Mouse (Mus musculus): ENCODE data around the gene Ppp1r13b.

Gene Ppp1r13b

DNA sequence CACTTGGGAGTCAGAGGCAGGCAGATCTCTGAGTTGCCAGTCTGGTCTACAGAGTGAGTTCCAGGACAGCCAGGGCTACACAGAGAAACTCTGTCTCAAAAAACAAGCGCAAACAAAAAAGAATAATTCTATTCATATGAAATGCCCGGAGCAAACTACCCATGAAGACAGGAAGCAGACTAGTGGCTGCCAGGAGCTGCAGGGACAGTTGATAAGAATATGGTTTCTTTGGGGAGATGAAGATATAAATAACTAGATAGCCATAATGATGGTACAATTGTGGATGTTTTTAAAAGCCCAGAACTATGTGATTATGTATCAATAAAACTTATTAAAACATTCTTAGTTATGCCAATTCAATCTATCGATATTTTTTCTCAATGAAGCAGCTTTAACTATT lies 25.9 kb downstream of the Ppp1r13b start:
- no peak for DNase-seq (ENCODE audit: low read depth, low spot score)

DNA sequence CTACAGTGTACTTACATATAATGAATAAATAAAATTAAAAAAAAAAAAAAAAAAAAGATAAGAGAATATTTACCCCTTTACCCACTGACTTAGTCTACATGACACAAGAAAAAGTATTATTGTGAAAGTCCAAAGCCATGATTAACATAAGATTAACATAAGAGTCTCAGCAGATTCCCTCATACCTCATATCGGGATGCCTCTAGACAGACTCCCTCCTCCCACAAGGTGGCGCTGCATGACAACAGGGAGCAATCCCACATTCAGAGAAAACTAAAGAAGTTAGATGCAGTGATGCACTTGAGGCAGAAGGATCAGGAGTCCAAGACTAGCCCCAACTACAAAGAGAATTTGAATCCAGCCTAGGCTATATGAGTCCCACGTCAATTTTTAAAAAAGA lies 29.7 kb downstream of the Ppp1r13b start:
- peak; percentile 71 for DNase-seq (ENCODE audit: low read depth, low spot score)

DNA sequence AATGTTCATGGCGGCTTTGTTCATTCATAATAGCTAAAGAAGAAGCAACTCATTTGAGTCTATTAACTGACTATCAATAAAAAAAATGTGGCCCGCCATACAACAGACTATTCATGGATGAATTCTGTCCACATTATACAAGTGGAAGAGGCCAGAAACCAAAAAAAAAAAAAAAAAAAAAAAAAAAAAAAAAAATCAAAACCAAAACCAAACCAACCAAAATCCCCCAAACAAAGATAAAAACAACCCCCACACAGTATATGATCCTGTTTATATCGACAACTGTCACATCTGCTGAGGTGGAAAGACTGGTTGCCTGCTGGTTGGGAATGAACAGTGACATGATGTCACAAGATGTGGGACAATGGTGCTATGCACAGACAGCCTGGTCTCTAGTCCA lies 32.4 kb downstream of the Ppp1r13b start:
- DNase-seq (ENCODE audit: low read depth, low spot score) = no peak

DNA sequence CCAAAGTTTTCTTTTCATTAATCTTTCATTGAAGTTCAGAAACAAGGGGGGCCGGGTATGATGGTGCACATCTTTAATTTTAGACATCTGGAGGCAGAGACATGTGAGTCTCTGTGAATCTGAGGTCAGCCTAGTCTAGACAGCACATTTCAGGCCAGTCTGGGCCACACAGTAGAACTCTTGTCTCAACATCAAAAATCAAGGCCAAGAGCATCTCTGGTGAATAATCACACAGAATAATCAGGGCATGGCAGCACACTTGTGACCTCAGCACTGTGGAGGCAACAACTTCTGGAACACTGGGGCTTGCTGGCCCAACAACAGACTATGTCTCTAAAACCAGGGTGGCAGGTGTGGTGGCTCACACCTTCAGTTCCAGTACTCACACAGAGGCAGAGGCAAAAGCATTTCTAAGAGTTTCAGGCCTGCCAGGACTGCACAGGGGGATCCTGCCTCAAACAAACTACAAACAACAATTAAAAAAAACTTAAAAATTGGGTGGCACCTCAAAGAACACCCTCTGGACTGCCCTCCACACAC lies 33.2 kb downstream of the Ppp1r13b start:
- no peak for DNase-seq (ENCODE audit: low read depth, low spot score)

DNA sequence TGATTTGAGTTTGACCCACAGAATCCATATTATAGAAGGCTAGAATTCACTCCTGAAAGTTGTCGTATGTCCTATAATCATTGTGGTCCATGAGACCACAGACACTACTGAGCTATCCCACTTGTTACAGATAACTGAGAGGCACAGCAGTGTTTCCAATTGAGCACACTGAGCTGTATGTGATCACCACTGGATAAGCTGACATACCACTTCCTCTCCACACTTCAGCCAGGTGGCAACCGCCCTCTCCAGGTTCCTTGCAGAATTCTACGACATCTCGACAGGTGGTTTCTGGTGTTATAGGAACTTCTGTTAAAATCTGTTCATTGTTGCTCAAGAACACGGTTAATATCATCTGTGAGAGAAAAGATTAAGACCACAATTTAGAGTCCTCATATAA lies 35.8 kb downstream of the Ppp1r13b start:
- no peak for DNase-seq (ENCODE audit: low read depth, low spot score)

DNA sequence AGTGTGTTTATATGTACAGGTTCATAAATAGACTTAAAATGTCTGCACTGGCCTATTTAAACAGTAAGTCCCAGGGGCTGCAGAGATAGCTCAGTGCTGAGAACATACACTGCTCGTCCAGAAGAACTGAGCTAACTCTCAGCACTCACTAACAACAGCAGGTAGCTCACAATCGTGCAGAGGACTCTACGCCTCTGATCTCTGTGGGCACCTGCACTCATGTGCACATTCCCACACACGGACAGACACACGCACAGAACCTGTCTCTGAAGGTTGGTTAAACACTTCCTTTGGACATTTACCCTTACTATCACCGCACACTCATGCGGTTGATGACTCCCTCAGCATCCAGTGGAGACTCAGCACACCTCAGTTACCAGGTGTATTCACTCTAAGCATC lies 37.1 kb downstream of the Ppp1r13b start:
- no peak for DNase-seq (ENCODE audit: low read depth, low spot score)

DNA sequence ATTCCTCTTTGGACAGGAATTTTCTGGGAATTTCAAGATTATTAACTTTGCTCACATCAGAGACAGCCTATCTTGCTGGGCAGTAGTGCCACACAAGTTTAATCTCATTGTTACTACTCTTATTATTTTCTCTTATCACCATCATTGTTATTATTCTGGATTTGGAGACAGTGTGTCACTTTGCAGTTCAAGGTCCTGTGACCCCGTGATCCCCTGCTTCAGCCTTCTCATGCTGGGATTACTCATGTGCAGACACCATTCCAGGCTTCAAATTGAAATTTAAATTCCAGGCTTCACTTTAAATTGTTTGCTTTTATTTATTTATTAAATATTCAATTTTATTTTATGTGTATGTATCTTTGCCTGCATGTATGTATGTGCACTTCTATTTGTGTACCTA lies 38.1 kb downstream of the Ppp1r13b start:
- DNase-seq (ENCODE audit: low read depth, low spot score) = no peak

DNA sequence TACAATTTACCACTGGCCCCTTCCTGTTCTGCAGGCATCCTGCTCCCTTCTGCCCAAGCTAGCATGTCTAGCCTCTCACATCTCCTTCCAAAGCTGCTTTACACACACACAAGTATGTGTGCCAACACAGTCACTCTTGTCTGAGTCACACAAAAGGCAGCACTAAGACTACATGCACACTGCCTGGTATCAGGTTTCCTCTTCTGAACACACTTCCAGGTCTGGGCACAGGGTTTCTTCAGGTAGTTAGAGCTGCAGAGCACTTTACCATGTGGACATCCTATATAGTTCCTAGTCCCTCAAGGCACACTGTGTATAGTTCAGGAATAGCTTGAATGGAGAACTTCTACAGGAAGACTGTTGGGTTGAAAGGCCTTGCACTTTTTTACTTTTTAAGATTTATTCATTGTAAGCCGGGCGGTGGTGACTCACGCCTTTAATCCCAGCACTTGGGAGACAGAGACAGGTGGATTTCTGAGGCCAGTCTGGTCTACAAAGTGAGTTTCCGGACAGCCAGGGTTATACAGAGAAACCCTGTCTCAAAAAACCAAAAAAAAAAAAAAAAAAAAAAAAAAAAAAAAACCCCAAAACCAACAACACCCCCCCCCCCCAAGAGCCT lies 43.6 kb downstream of the Ppp1r13b start:
- DNase-seq (ENCODE audit: low read depth, low spot score) = no peak

DNA sequence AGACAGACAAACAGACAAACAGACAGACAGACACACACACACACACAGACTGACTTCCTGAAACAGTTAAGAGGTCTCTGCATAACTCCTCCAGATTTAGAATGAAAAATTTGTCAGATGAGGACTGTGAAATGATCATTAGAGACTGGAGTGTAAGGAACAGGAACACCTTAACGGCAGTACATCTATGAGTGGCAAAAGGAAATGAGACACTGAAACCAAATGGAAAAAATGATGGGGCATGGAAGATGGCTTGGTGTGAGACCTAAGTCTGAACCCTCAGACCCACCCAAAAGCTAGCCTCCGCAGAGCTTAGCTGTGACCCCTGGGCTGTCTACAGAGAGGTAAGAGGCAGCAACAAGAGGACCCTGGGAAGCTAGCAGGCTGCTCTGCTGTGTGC lies 52.5 kb downstream of the Ppp1r13b start:
- DNase-seq (ENCODE audit: low read depth, low spot score) = no peak

DNA sequence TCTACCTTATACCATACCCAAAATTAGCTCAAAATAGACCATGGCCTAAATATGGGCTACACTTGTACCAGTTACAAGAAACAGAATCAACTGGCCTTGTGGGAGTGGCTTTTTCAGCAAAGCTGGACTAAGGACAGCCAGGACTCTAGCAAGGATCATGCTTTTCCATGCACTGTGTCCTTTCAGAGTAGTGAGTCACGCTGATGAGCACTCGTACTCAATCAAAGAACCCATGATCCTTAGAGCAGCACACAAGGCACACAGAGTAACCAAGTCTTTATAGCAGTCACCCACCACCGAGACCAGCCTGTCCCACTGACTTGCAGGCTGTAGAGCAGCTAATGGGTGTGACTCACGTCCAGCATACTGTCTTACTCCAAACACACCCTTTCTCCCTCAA lies 54.4 kb downstream of the Ppp1r13b start:
- DNase-seq (ENCODE audit: low read depth, low spot score) = no peak

DNA sequence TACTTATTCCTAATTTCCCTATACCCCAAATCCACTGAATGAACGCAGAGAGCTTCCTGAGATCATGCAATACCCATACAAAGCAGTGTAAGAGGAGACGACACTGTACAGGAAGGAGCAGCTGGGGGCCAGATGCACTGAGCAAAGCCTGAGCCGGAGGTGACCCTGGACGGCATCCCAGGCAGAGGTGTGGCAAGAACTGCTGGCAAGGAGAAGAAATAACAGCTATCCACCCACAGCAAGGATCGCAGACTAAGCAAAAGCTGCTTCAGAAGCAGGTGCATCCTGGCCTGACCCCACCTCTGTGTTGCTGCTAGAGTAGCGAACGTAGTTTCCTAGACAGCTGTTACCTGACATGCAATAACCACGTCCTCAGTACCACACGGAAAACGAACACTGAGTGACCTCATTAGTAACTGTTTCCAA lies 54.9 kb downstream of the Ppp1r13b start:
- DNase-seq (ENCODE audit: low read depth, low spot score) = no peak

DNA sequence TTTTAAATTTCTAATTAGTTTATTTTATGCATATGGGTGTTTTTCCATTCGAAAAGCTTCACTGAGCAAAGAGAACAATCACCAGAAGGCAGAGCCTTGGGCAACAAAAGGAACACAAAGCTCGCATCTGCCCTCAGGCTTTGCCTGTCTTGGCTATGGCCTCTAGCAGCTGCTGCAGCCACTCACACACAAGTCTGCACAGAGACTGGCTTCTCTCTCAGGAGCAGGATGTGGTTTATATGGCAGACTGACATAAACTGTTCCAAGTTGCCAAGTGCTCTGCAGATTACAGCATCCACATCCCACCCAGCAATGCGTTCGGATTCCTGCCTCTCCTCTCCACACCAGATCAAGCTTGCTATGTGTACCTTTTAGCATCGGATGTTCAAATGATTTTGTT lies 56.2 kb downstream of the Ppp1r13b start:
- no peak for DNase-seq (ENCODE audit: low read depth, low spot score)

DNA sequence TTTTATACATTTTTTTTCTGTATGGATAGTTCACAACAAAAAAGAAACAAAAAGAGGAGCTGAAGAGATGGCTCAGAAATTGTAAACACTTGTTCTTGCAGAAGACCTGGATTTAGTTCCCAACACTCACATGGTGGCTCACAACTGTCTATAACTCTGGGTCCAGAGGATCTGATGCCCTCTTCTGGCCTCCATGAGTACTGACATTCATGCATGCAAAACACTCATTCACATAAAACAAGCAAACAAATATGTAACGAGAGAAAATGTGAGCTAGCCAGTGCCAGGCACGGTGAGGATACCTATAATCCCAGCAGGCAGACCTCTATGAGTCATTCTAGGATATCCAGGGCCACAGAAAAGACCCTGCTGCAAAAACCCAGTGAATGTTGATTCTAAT lies 56.7 kb downstream of the Ppp1r13b start:
- DNase-seq (ENCODE audit: low read depth, low spot score) = no peak

DNA sequence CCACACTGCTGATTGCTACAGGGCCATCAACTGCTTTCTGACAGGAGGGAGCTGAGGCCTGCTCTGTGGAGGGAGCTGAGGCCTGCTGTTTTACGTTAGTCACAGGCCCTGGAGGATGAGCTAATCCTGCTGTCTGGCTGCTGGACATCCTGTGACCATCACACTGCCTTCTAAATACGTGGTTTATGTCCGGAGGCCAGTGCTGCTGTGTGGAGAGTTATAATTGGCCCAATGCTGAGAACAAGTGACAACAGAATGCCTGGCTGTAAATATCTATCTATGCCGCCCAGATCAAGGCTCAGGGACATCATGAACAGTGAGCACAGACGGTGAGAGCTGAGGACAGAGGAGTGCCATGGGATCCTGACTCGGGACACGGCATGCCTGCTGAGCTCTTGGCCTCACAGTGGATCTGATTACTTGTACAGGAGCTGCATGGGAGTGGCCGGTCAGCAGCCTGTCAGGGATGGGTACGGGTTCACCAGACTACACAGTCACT lies 59.6 kb downstream of the Ppp1r13b start:
- DNase-seq (ENCODE audit: low read depth, low spot score) = no peak

DNA sequence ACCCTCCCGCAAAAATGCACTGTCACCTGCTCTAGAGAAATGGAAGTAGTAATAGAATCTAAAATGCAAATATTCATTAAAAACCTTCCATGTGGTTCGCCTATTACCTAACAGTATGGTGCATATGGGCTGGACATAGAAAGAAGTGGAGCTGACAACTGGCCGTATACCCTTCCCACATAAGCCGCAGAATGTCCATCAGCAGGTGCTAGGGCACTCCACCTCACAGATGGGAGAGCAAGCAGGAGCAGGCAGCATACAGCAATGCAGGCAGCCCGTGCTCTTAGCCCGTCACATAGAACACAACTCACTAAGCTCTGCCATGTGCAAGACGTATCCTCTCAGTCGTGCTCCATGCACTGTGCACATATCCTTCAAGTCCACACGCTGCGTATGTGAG lies 61.1 kb downstream of the Ppp1r13b start:
- DNase-seq (ENCODE audit: low read depth, low spot score) = no peak

DNA sequence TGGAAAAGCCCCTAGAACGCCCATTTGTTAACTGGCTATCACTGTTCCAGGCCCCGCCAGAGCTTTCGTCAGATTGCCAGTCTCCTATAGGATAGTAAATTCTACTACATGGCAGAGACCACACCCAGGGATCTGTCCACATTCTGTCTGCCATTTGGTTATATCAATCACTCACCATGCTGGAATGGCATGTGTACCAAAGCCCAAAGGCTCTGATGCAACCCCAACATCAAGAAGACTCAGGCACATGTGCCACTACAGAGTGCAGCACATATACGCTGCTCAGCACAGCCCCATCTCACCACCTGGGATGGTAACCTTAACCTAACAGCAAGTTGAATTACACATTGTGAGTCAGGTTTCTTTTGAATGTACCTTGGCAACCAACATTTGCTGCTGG lies 62.0 kb downstream of the Ppp1r13b start:
- DNase-seq (ENCODE audit: low read depth, low spot score) = no peak

DNA sequence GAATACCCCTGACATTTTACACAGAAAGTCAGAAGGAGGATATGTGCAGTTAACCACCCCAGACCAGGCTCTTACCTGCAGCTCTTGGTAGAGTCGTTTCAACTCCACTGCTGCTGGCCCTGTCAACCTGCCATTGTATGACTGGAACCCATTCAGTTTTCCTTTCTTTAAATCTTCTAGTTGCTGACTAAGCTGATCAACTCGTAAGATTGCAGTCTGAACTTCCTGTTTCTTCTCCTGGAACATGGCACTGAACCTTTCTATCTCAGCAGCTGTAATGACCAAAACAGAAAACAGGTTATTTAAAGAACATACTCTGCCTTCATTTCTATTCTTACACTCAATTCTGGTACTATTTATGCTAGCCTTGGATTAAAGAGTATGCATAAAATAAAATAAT lies 64.4 kb downstream of the Ppp1r13b start:
- DNase-seq (ENCODE audit: low read depth, low spot score) = no peak

DNA sequence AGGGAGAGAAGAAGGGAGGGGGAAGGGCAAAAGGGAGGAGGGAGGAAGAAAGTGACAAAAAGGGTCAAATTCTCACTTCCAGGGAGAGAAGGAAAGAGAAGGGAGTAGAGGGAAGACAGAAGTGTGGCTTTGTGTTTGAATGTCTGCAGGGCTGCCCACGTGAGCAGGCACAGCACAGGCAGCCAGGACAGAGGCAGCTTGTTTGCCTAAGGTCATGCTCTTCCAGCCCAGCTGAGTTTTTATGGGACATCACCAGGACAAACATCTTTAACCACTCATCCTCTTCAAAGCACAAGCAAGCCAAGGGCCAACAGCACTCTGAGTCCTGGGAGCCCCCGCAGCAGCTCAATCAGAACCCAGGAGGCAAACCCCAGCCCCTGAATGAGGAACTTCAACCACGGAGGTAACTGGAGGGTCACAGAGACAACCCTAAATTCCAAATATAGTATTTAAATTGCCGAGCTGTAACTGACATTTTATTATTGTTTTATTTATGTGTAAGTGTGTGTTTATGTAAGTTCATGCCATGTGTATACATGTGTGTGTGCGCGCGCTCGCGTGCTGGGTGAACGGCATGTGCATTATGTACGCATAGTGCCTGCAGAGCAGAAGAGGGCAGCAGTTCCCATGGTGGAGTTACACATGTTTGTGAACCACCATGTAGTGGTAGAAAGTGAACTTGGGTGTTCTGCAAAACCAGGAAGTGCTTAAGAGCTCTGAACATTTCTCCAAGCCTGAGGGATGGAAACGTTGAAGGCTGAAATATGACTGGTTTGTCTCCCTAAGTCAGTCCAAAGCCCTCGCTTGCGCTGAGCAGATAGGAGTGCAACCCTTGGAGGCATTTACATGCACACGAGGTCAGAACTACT lies 65.1 kb downstream of the Ppp1r13b start:
- DNase-seq (ENCODE audit: low read depth, low spot score) = no peak

DNA sequence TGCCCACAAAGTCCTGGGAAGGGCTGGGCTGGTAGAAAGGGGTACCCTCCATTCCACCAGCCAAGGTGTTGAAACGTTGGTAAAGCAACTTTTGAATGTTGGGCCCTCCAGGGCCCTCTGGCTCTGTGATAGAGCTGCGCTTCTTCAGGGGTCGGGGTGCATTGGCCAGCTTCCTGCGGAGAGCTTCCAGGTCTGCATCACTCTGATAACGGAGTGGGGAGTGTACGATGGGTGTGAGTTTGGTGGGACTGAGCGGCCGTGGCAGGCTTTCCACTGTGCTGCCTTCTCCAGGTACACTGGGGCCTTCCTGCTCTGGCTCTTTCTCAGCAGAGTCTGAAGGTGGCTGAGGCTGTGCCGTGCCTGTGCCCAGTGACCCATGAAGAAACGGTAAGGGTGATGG lies 74.5 kb downstream of the Ppp1r13b start:
- no peak for DNase-seq (ENCODE audit: low read depth, low spot score)

DNA sequence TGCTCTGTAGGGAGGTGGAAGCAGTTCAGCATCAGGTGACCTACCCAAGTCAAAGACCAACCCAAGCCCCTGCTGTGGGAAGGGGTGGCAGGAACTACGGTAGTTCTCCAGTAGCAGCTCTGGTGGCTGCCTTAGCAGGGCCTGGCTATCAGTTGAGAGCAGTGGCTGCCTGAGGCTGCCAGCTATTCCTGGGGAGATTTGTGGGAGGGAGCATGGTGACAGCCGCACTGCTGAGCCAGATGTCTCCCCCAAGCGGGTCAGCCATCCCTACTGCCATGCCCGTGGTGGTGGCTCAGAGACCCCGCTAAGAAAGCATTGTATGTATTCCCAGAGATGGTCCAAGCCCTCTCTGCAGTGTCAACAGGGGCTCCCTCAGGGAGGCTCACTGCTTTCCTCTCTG lies 75.3 kb downstream of the Ppp1r13b start:
- DNase-seq (ENCODE audit: low read depth, low spot score) = no peak

DNA sequence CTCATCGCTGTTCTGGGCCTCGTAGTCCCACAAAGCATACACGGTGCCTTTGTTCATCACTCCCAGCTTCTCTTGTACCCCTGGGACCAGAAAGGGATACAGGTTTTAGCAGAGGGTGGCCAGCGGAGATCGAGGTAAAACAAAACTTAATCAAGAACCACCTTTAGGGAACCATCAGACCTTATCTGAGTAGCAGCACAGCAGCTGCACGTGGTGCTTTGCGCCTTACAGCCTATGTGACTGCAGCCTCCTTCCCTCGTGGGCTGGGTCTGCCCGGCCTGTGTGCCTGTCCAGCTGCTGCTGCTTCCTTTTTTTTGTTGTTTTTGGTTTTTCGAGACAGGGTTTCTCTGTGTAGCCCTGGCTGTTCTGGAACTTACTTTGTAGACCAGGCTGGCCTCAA lies 77.5 kb downstream of the Ppp1r13b start:
- DNase-seq (ENCODE audit: low read depth, low spot score) = no peak

DNA sequence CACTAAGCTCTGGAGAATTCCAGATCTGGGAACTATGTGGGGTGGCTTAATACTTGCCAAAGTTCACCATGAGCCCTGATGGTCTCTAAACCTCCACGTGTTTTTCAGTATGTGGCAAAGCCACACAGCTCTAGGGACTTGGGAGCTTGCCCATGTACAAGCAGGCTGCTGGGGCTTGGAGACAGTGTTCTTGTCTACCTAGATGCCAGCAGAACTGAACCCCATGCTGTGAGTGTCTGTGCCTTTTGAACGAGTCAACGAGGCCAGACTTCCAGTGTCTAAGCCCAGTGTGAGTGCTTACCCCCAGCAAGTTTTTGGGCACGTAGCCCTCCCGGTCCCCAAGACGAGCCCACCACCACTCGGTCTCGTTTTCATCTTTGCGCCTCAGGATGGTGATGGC lies 78.0 kb downstream of the Ppp1r13b start:
- DNase-seq (ENCODE audit: low read depth, low spot score) = no peak

DNA sequence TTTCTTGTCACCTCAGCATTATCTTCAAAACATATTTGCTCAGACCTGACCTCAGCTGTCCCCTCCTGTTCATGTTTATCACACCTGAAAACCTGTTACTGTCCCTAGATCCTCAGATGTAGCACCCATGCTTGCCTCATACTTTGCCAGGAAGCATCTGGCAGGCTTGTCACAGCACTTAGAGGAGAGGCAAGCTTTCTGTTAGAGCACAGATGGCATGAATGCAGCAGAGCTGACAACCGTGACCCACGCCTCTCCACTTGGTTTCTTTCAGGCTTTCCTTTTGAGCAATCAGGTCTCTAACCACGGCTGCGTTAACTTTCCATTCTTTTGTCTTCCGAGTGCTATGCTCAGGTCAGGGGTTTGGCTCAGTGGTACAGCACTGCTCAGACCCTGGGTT lies 78.5 kb downstream of the Ppp1r13b start:
- no peak for DNase-seq (ENCODE audit: low read depth, low spot score)
